Mouse (Mus musculus) heart, postnatal 25 days (tissue): ENCODE results near the gene Idh3a. TPM values are rescaled to one million over a fixed set of nuclear protein-coding genes. Genes with fewer than 3 reads are reported as not detected.
"Not testable (repeated sequence)": the region's sequence is repeated elsewhere in the genome, so short reads cannot be mapped to it uniquely, and the experiment has no call there.

Experiments used
- DNase-seq: peaks from one replicate; pipeline ENCODE4 v3.0.0; 2022; ENCODE audit warnings: low spot score
- intact Hi-C: fragments of 180-260 bp; cut with DNase I; formaldehyde crosslinking; loops from one replicate; pipeline ENCODE4 v1.15.1; 2025
- total RNA-seq, 2 experiments: library from RNA; stranded (reverse); gene quantifications; 2 replicates each; pipeline ENCODE4 v1.2.3; 2021

The Idh3a gene
- total RNA-seq, 2 experiments from 2014 or later = 627 to 667 TPM

- DNase-seq, intact Hi-C loops: not testable (repeated sequence)
These were observed 2.0 kb upstream of the Idh3a start for GRCm38 (mm10) chr9:54584127-54584526.

GRCm38 (mm10) chr9:54585839-54586198, 315 bp upstream of the Idh3a start:
- intact Hi-C loops = loop anchor here (5.0 kb wide), 1 partner anchor 84 kb away; the partner anchor contains the start of gene Dmxl2
- no peak for DNase-seq

GRCm38 (mm10) chr9:54587863-54588262, 1.7 kb downstream of the Idh3a start:
- DNase-seq = no peak
- intact Hi-C loops = loop anchor here (5.0 kb wide), 1 partner anchor 86 kb away; the partner anchor contains the start of gene Dmxl2

- intact Hi-C loops, DNase-seq: not testable (repeated sequence)
These were observed 7.5 kb downstream of the Idh3a start for GRCm38 (mm10) chr9:54593652-54594051.

- no peak for DNase-seq
- intact Hi-C loops = no loop called here
These were observed 10.8 kb downstream of the Idh3a start for GRCm38 (mm10) chr9:54596752-54597465.

GRCm38 (mm10) chr9:54602386-54602785, 16.3 kb downstream of the Idh3a start:
- intact Hi-C loops = no loop called here
- DNase-seq = no peak

- intact Hi-C loops = no loop called here
These were observed 16.8 kb downstream of the Idh3a start for GRCm38 (mm10) chr9:54602916-54603315.

GRCm38 (mm10) chr9:54604131-54604654, 18.1 kb downstream of the Idh3a start:
- no peak for DNase-seq
- intact Hi-C loops = no loop called here

More at GRCm38 (mm10) chr9:54602916-54603315, 16.8 kb downstream of the Idh3a start:
- no peak for DNase-seq

GRCm38 (mm10) chr9:54604886-54605285, 18.8 kb downstream of the Idh3a start:
- intact Hi-C loops = no loop called here
- no peak for DNase-seq

GRCm38 (mm10) chr9:54612781-54613191, 26.7 kb downstream of the Idh3a start:
- no peak for DNase-seq
- intact Hi-C loops = loop anchor here (10.0 kb wide), 1 partner anchor 212 kb away; no protein-coding TSS in a partner anchor

GRCm38 (mm10) chr9:54614182-54614850, 28.2 kb downstream of the Idh3a start:
- intact Hi-C loops = loop anchor here (1.0 to 10.0 kb wide), 2 partner anchors 62 to 210 kb away; no protein-coding TSS in a partner anchor
- no peak for DNase-seq

- intact Hi-C loops = no loop called here
- DNase-seq = no peak
These were observed 41.1 kb downstream of the Idh3a start for GRCm38 (mm10) chr9:54627240-54627639.

GRCm38 (mm10) chr9:54628752-54629151, 42.6 kb downstream of the Idh3a start:
- DNase-seq = no peak
- intact Hi-C loops = no loop called here

- DNase-seq = no peak
- intact Hi-C loops = no loop called here
These were observed 43.6 kb downstream of the Idh3a start for GRCm38 (mm10) chr9:54629613-54630261.

GRCm38 (mm10) chr9:54630905-54631304, 44.8 kb downstream of the Idh3a start:
- intact Hi-C loops = no loop called here
- DNase-seq = no peak

GRCm38 (mm10) chr9:54633401-54633800, 47.3 kb downstream of the Idh3a start:
- intact Hi-C loops = no loop called here
- no peak for DNase-seq

GRCm38 (mm10) chr9:54637510-54638314, 51.6 kb downstream of the Idh3a start:
- DNase-seq = no peak
- intact Hi-C loops = no loop called here

- intact Hi-C loops = no loop called here
These were observed 53.1 kb downstream of the Idh3a start for GRCm38 (mm10) chr9:54639192-54639591.

GRCm38 (mm10) chr9:54641548-54641947, 55.4 kb downstream of the Idh3a start:
- no peak for DNase-seq
- intact Hi-C loops = no loop called here

More at GRCm38 (mm10) chr9:54639192-54639591, 53.1 kb downstream of the Idh3a start:
- no peak for DNase-seq

GRCm38 (mm10) chr9:54642149-54642548, 56.0 kb downstream of the Idh3a start:
- no peak for DNase-seq
- intact Hi-C loops = no loop called here
